Mouse (Mus musculus): ENCODE results near the gene Zfyve1. TPM values are rescaled to one million over a fixed set of nuclear protein-coding genes. Genes with fewer than 3 reads are reported as not detected.

The Zfyve1 gene
- polyA plus RNA-seq, 1 experiment from 2014 or later: 16.9 TPM

GRCm38 (mm10) chr12:83569866-83570265 lies 27.2 kb downstream of the Zfyve1 start:
- no peak for ATAC-seq (ENCODE audit: low FRiP score, low TSS enrichment)
- no peak overlapping the region for H3K4me2 ChIP-seq (replicated peaks; ENCODE audit: low read depth, low read length)
- 83% methylated on average over 3 of the region's 3 CpGs for WGBS
- H3K4me3 ChIP-seq (ENCODE audit: low read length): no peak overlapping the region
- H3K9ac ChIP-seq (ENCODE audit: low read depth, low read length): no peak overlapping the region
- H3K4me1 ChIP-seq (ENCODE audit: control insufficient read depth, insufficient read depth, low read length): no peaks in the 10 kb centered on the region
- H3K27ac ChIP-seq (ENCODE audit: low read depth, low read length): no peak overlapping the region
- H3K36me3 ChIP-seq (ENCODE audit: control insufficient read depth, insufficient read depth, low read length): peaks cover 49% of the 10 kb centered on the region
- H3K9me3 ChIP-seq (ENCODE audit: control insufficient read depth, low read length): no peaks in the 10 kb centered on the region
- H3K27me3 ChIP-seq (ENCODE audit: control insufficient read depth, insufficient read depth, low read length): no peaks in the 10 kb centered on the region

GRCm38 (mm10) chr12:83562589-83562988 lies 34.4 kb downstream of the Zfyve1 start:
- ATAC-seq (ENCODE audit: low FRiP score, low TSS enrichment): no peak
- H3K4me3 ChIP-seq (ENCODE audit: low read length): no peak overlapping the region
- H3K4me2 ChIP-seq (replicated peaks; ENCODE audit: low read depth, low read length): no peak overlapping the region
- no peaks in the 10 kb centered on the region for H3K9me3 ChIP-seq (ENCODE audit: control insufficient read depth, low read length)
- no peaks in the 10 kb centered on the region for H3K4me1 ChIP-seq (ENCODE audit: control insufficient read depth, insufficient read depth, low read length)
- H3K27ac ChIP-seq (ENCODE audit: low read depth, low read length): no peak overlapping the region
- peaks cover 37% of the 10 kb centered on the region for H3K36me3 ChIP-seq (ENCODE audit: control insufficient read depth, insufficient read depth, low read length)
- 95% methylated on average over 3 of the region's 3 CpGs for WGBS
- H3K9ac ChIP-seq (ENCODE audit: low read depth, low read length): no peak overlapping the region
- H3K27me3 ChIP-seq (ENCODE audit: control insufficient read depth, insufficient read depth, low read length): no peaks in the 10 kb centered on the region

DNA sequence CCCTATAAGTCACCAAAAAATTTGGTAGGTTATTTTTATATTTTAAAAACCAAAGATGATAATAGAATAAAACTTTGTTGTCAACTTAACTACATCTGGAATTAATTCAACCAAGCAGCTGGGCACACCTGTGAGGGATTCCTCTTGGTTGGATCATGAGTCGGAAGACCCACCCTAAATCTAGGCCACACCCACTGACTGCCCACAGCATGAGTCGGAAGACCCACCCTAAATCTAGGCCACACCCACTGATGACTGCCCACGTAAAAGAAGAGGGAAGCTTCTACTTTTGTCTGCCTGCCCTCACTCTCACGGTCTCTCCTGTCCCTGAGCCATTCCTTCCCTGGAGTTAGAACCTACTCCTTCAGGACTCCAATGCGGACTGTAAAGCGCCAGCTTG lies 36.8 kb downstream of the Zfyve1 start:
- Histone ChIP-seq H3K9me3 (ENCODE audit: control insufficient read depth, low read length) (no peaks in the 10 kb centered on the region), H3K4me1 (ENCODE audit: control insufficient read depth, insufficient read depth, low read length) (no peaks in the 10 kb centered on the region), H3K4me3 (ENCODE audit: low read length) (no peak overlapping the region), H3K9ac (ENCODE audit: low read depth, low read length) (no peak overlapping the region), H3K27me3 (ENCODE audit: control insufficient read depth, insufficient read depth, low read length) (no peaks in the 10 kb centered on the region), H3K27ac (ENCODE audit: low read depth, low read length) (no peak overlapping the region), H3K4me2 (replicated peaks; ENCODE audit: low read depth, low read length) (no peak overlapping the region), H3K36me3 (ENCODE audit: control insufficient read depth, insufficient read depth, low read length) (peaks cover 46% of the 10 kb centered on the region)
- 77% methylated on average over 6 of the region's 6 CpGs for WGBS
- ATAC-seq (ENCODE audit: low FRiP score, low TSS enrichment): no peak

DNA sequence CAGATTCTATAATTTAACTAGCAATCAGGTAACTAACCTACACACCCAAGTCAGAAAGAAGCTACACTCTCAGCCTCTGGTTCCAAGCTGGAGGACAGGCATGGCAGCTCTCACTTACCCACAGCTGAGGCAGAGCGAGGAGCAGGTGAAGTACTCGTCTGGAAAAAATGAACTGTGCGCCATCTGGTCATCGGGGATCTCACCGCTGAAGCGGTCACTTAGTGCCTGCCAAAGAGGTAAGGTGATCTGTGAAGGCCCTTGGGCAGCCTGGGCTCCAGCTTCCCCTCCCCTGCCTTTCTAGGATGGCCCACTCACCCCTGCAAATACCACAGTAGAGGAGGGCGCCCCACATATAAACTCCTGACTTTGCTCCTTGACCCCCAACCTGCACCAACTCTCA lies 38.5 kb downstream of the Zfyve1 start:
- 80% methylated on average over 7 of the region's 7 CpGs for WGBS
- Histone ChIP-seq H3K4me3 (ENCODE audit: low read length) (no peak overlapping the region), H3K9me3 (ENCODE audit: control insufficient read depth, low read length) (no peaks in the 10 kb centered on the region), H3K9ac (ENCODE audit: low read depth, low read length) (no peak overlapping the region), H3K36me3 (ENCODE audit: control insufficient read depth, insufficient read depth, low read length) (peaks cover 50% of the 10 kb centered on the region), H3K27ac (ENCODE audit: low read depth, low read length) (no peak overlapping the region), H3K27me3 (ENCODE audit: control insufficient read depth, insufficient read depth, low read length) (no peaks in the 10 kb centered on the region), H3K4me1 (ENCODE audit: control insufficient read depth, insufficient read depth, low read length) (no peaks in the 10 kb centered on the region), H3K4me2 (replicated peaks; ENCODE audit: low read depth, low read length) (no peak overlapping the region)
- no peak for ATAC-seq (ENCODE audit: low FRiP score, low TSS enrichment)

- H3K4me3 ChIP-seq (ENCODE audit: low read length): no peak overlapping the region
- no peak overlapping the region for H3K9ac ChIP-seq (ENCODE audit: low read depth, low read length)
- 76% methylated on average over 9 of the region's 9 CpGs for WGBS
- ATAC-seq (ENCODE audit: low FRiP score, low TSS enrichment): no peak
- no peak overlapping the region for H3K27ac ChIP-seq (ENCODE audit: low read depth, low read length)
- no peaks in the 10 kb centered on the region for H3K9me3 ChIP-seq (ENCODE audit: control insufficient read depth, low read length)
- H3K27me3 ChIP-seq (ENCODE audit: control insufficient read depth, insufficient read depth, low read length): no peaks in the 10 kb centered on the region
- peaks cover 65% of the 10 kb centered on the region for H3K36me3 ChIP-seq (ENCODE audit: control insufficient read depth, insufficient read depth, low read length)
- no peaks in the 10 kb centered on the region for H3K4me1 ChIP-seq (ENCODE audit: control insufficient read depth, insufficient read depth, low read length)
- no peak overlapping the region for H3K4me2 ChIP-seq (replicated peaks; ENCODE audit: low read depth, low read length)
Observed at GRCm38 (mm10) chr12:83555605-83556004, 41.4 kb downstream of the Zfyve1 start.

GRCm38 (mm10) chr12:83553816-83554215 lies 43.2 kb downstream of the Zfyve1 start:
- Histone ChIP-seq H3K4me2 (replicated peaks; ENCODE audit: low read depth, low read length) (no peak overlapping the region), H3K4me1 (ENCODE audit: control insufficient read depth, insufficient read depth, low read length) (no peaks in the 10 kb centered on the region), H3K27me3 (ENCODE audit: control insufficient read depth, insufficient read depth, low read length) (no peaks in the 10 kb centered on the region), H3K9ac (ENCODE audit: low read depth, low read length) (no peak overlapping the region), H3K36me3 (ENCODE audit: control insufficient read depth, insufficient read depth, low read length) (peaks cover 76% of the 10 kb centered on the region), H3K4me3 (ENCODE audit: low read length) (no peak overlapping the region), H3K9me3 (ENCODE audit: control insufficient read depth, low read length) (no peaks in the 10 kb centered on the region), H3K27ac (ENCODE audit: low read depth, low read length) (no peak overlapping the region)
- 77% methylated on average over 4 of the region's 4 CpGs for WGBS
- no peak for ATAC-seq (ENCODE audit: low FRiP score, low TSS enrichment)

DNA sequence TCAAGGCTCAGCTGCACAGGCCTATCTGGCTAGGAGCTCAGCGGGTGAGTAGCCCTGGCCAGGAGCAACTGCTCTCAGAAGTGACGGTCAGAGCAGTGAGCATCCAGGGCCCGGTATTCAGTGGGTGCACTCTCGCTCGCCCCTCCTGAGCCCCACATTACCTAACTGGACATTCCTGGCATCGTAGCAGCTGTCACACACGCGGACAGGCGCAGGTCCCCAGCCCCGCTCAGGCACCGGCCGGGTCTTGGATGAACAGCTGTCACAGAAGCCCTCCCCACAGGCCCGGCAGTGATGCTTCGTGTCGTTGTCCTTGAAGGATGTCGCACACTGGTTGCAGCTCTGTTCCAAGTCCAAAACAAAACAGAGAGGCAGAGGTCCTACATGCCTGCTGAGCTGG lies 45.7 kb downstream of the Zfyve1 start:
- no peak overlapping the region for H3K4me3 ChIP-seq (ENCODE audit: low read length)
- H3K27me3 ChIP-seq (ENCODE audit: control insufficient read depth, insufficient read depth, low read length): no peaks in the 10 kb centered on the region
- no peak overlapping the region for H3K27ac ChIP-seq (ENCODE audit: low read depth, low read length)
- no peak overlapping the region for H3K4me2 ChIP-seq (replicated peaks; ENCODE audit: low read depth, low read length)
- H3K36me3 ChIP-seq (ENCODE audit: control insufficient read depth, insufficient read depth, low read length): peaks cover 75% of the 10 kb centered on the region
- WGBS: 93% methylated on average over 16 of the region's 16 CpGs
- H3K9ac ChIP-seq (ENCODE audit: low read depth, low read length): no peak overlapping the region
- H3K4me1 ChIP-seq (ENCODE audit: control insufficient read depth, insufficient read depth, low read length): no peaks in the 10 kb centered on the region
- ATAC-seq (ENCODE audit: low FRiP score, low TSS enrichment): no peak
- no peaks in the 10 kb centered on the region for H3K9me3 ChIP-seq (ENCODE audit: control insufficient read depth, low read length)

GRCm38 (mm10) chr12:83544791-83545190 lies 52.2 kb downstream of the Zfyve1 start:
- no peak overlapping the region for H3K4me2 ChIP-seq (replicated peaks; ENCODE audit: low read depth, low read length)
- H3K9me3 ChIP-seq (ENCODE audit: control insufficient read depth, low read length): no peaks in the 10 kb centered on the region
- no peaks in the 10 kb centered on the region for H3K27me3 ChIP-seq (ENCODE audit: control insufficient read depth, insufficient read depth, low read length)
- no peak overlapping the region for H3K27ac ChIP-seq (ENCODE audit: low read depth, low read length)
- no peak overlapping the region for H3K9ac ChIP-seq (ENCODE audit: low read depth, low read length)
- no peak overlapping the region for H3K4me3 ChIP-seq (ENCODE audit: low read length)
- H3K36me3 ChIP-seq (ENCODE audit: control insufficient read depth, insufficient read depth, low read length): peaks cover 42% of the 10 kb centered on the region
- ATAC-seq (ENCODE audit: low FRiP score, low TSS enrichment): no peak
- no peaks in the 10 kb centered on the region for H3K4me1 ChIP-seq (ENCODE audit: control insufficient read depth, insufficient read depth, low read length)

GRCm38 (mm10) chr12:83543997-83544396 lies 53.0 kb downstream of the Zfyve1 start:
- Histone ChIP-seq H3K36me3 (ENCODE audit: control insufficient read depth, insufficient read depth, low read length) (peaks cover 43% of the 10 kb centered on the region), H3K9me3 (ENCODE audit: control insufficient read depth, low read length) (no peaks in the 10 kb centered on the region), H3K4me1 (ENCODE audit: control insufficient read depth, insufficient read depth, low read length) (no peaks in the 10 kb centered on the region), H3K27me3 (ENCODE audit: control insufficient read depth, insufficient read depth, low read length) (no peaks in the 10 kb centered on the region), H3K27ac (ENCODE audit: low read depth, low read length) (no peak overlapping the region), H3K4me2 (replicated peaks; ENCODE audit: low read depth, low read length) (no peak overlapping the region), H3K4me3 (ENCODE audit: low read length) (no peak overlapping the region), H3K9ac (ENCODE audit: low read depth, low read length) (no peak overlapping the region)
- no peak for ATAC-seq (ENCODE audit: low FRiP score, low TSS enrichment)
- WGBS: 84% methylated on average over 7 of the region's 7 CpGs

GRCm38 (mm10) chr12:83536039-83536438 lies 61.0 kb downstream of the Zfyve1 start:
- no peaks in the 10 kb centered on the region for H3K4me1 ChIP-seq (ENCODE audit: control insufficient read depth, insufficient read depth, low read length)
- H3K9ac ChIP-seq (ENCODE audit: low read depth, low read length): no peak overlapping the region
- no peaks in the 10 kb centered on the region for H3K27me3 ChIP-seq (ENCODE audit: control insufficient read depth, insufficient read depth, low read length)
- H3K36me3 ChIP-seq (ENCODE audit: control insufficient read depth, insufficient read depth, low read length): peaks cover 44% of the 10 kb centered on the region
- no peak overlapping the region for H3K27ac ChIP-seq (ENCODE audit: low read depth, low read length)
- H3K4me2 ChIP-seq (replicated peaks; ENCODE audit: low read depth, low read length): no peak overlapping the region
- H3K9me3 ChIP-seq (ENCODE audit: control insufficient read depth, low read length): no peaks in the 10 kb centered on the region
- ATAC-seq (ENCODE audit: low FRiP score, low TSS enrichment): no peak
- WGBS: 69% methylated on average over 9 of the region's 9 CpGs
- no peak overlapping the region for H3K4me3 ChIP-seq (ENCODE audit: low read length)

All from kidney, embryonic 14.5 days (tissue).